Mouse (Mus musculus): ENCODE data around the gene Sh2d7. TPM values are rescaled to one million over a fixed set of nuclear protein-coding genes. Genes with fewer than 3 reads are reported as not detected.
"Not testable (repeated sequence)": the region's sequence is repeated elsewhere in the genome, so short reads cannot be mapped to it uniquely, and the experiment has no call there.

The Sh2d7 gene
- total RNA-seq, 2 experiments from 2014 or later = not detected

DNA sequence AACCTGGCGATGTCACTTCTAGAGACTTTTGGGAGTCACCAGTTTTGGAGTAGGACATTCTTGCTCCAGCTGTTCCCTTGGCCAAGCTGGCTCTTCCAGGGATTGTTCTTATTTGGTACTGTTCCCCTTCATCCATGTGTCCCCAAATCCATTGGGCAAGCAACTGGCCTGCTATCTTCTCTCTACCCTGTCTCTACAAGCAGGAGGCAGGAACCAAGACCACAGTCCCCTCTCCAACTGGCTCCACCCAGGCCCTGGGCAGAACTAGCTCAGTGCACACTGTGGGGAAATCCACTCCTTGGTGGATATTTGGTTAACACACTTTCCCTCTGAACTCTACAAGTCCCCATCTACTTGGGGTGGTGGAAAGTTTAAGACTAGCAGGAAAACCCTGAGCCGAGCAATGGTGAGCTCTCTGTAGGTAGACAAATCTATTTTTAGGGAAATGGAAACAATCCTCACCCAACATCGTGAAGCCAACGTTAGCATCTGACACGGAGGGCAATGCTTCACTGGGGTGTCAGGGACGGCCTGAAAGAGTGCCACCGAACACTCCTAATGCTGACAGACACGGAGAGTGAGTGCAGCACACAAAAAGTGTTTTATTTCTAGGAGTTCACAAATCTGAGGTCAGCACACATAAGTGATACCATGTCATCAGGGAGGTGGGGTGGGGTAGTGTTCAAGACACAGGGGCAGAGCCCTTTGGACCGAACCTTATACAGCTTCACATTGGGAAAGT is 5.6 kb downstream of the Sh2d7 start:
- intact Hi-C loops (cut with DNase I) = no loop called here

DNA sequence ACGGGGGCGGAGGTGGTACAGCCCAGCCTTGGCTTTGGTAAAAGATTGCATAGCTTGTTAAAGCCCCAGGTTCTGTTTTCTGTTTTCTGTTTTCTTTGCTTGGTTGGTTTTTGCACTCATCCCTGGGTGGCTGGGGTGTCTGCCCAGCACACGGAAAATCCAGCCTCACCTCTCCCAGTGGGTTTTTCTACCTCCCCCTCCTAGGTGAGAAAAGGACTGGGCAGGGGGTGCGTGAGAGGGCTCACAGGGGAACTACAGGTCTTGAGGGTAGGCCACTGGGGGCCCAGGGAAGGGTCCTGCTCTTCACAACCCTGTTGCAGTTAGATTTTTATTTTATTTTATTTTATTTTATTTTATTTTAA is 6.2 kb downstream of the Sh2d7 start:
- DNase-seq = no peak
- intact Hi-C loops (cut with DNase I) = no loop called here

More for the DNA sequence above, 5.6 kb downstream of the Sh2d7 start:
- DNase-seq = no peak

DNA sequence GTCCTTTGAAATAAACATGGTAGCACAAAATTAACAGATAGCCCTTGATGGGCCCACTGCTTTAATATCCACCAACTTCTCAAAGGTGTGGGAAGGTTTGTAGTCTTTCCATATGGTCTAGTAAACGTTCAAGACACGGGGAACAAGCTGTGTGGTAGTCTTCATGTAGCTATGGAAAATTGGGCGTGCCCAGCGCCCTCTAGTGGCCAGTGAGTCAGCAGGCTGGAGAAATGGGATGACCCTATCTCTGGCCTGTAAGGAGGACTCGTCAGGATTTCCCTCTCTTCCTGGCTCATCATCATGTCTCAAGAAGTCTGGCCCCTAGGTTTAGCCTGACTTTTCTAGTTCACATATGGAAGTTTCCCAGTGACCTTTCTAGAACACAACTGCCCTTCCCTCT is 8.8 kb downstream of the Sh2d7 start:
- peak; percentile 65 to 70 for DNase-seq
- intact Hi-C loops (cut with DNase I) = loop anchor here (2.0 kb wide), 1 partner anchor 109 kb away; no protein-coding TSS in a partner anchor

DNA sequence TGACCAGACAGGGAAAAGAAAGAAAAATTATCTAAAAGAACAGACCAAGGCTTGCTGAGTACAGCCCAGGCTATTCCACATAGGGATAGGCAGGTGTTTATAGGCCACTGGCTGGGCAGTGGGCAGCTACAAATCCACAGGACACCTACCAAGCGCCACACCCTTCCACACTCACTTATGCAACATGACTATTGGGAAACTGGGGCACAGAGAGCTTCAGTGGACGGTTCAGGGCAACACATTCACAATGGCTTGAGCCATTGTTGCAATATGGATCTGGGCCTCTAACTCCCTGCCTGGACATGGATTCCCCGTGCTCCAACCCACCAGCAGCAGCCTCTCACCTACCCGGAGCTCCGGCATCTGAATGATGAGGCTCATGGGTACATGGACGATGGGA is 10.6 kb downstream of the Sh2d7 start:
- intact Hi-C loops (cut with DNase I) = no loop called here
- DNase-seq = no peak

DNA sequence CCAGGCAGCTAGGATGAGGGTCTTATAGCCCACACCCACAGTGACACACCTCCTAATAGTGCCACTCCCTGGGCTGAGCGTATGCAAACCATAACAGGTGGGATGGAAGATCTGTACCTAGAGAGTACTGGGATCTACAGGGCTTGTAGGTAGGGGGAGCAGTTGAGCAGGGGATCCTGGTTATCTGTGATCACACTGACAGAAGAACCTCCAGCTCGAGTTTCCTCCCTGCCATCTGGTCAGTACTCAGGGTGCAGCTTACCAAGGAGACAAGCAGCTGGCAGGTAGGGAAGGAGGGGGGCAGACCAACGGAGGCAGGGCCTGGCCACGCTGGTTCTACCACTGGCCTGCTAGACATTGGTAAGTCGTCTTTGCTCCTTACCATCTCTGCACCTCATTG is 13.6 kb downstream of the Sh2d7 start:
- peak in 1 of 2 experiments; percentile 12 for DNase-seq
- intact Hi-C loops (cut with DNase I) = no loop called here

DNA sequence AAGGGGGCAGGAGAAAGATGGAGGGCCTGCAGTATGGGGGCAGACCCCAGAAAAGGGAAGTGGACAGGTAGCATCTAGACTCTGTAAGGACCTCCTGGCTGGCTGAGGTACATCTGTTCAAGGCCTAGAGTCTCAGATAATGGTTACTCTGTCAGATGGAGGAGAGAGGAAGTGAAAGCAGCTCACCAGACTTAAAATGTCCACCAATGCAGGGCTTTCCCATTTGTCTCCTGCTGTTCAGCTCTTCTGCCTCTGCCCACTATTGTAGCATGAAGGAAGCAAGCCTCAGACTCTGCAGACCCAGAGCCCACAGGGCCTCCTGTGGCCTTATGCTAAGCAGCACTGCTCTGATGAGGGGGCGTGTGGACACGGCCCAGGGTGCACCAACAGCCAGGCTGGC is 16.3 kb downstream of the Sh2d7 start:
- no peak for DNase-seq
- intact Hi-C loops (cut with DNase I) = no loop called here

DNA sequence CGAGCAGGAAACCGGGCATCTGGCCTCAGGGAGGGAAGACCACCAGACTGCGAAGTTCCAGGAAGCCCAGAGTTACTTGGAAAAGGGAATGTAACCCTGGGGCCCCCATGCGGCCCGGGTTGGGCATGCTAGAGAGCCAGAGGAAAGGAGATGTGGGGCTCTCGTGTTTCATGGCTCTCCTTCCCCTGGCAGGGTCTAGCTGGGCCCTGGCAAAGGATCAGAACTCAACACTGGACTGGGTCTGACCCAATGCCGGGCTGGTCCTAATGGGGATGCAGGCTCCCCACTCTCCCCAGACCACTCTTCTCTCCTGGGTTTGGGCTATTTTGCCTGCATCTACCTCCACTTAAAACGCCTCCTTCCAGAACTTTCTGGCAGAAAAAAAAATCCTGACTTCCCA is 19.9 kb downstream of the Sh2d7 start:
- intact Hi-C loops (cut with DNase I) = no loop called here
- no peak for DNase-seq

DNA sequence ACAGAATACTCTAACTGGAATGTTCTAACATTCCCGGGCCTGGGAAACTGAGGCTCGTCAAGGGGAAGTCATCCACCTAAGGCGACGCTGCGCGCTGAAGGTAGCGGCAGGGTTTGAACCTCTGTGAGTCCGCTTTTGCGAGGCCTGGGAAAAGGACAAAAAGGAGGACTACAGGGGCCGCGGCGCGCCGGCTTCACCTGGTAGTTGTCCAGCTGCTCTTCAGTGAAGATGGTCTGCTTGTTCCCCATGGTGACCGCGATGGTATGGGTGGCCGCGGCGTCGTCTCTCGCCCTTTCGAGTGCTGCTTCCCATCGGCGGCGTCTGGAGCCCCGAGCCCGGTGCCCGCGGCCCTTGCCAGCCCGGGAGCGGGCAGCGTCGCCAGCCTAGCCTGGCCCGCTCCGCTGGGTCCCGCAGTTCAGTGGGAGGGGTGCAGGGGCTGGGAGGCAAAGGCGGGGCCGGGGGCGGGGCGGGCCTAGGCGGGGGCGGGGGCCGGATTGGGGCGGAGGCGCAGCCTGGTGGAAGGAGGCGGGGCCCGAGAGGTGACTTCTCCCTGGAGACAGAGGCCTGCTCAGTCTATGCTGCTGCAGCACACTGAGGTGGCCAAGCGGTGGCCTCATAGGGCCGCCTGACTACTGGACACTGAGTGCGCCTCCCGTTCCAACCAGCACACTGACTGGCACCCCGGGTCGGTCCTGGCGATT is 21.1 kb downstream of the Sh2d7 start, which contains the start of gene Cib2:
Cib2 (minus strand) TSS at position 448 of the 701 bp plus-strand sequence.
- intact Hi-C loops (cut with DNase I) = loop anchor here (5.0 kb wide), 2 partner anchors 47 to 117 kb away; no protein-coding TSS in a partner anchor
- peak; percentile 75 to 81 for DNase-seq

DNA sequence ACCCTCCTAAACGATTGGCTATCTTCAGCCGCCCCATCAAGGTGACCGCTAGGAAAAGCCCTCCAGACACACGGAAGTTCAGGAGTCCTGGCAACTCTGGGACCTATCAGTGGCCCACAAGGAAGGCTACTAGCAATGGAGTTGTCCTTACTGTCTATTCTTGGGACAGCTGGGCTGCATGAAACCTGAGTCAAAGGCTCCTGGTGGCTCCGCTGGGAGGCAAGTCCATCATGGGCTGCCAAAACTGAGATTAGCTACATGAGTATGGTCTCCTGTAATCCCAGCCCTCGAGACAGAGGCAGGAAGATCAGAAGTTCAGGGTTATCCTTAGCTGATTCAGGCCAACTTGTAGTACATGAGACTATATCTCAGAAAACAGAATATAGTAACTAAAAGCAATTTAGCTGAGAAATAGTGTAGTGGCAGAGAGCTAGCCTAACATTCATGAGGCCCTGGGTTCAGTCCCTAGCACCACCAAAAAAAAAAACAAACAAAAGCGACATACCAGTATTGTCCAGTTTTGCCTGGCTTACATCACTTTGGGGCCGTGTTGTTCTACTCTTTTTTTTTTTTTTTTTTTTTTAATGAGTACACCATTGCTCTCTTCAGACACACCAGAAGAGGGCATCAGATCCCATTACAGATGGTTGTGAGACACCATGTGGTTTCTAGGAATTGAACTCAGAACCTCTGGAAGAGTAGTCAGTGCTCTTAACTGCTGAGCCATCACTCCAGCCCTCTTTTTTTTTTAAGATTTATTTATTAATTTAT is 22.2 kb downstream of the Sh2d7 start:
- intact Hi-C loops (cut with DNase I) = loop anchor here (5.0 kb wide), 2 partner anchors 46 to 116 kb away; no protein-coding TSS in a partner anchor
- DNase-seq = no peak

DNA sequence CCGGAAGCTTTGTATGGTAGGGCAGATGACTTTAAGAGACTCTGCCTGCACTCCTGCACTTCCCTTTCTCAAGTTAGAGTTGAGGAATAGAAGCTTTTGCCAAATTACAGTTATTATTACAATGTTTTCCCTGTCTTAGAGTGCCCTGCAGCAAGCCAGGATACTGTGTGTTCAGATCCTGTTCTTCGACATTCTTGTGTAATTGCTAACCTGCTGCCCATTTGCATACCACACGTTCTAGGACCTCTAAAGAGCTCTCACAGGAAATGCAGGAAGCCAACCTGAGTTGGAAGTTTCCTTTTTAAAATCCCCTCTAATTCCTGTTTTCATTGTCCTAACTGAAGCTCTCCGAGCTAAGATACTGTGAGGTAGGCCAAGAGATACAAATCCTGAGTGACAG is 28.2 kb downstream of the Sh2d7 start:
- DNase-seq = no peak
- intact Hi-C loops (cut with DNase I) = no loop called here

DNA sequence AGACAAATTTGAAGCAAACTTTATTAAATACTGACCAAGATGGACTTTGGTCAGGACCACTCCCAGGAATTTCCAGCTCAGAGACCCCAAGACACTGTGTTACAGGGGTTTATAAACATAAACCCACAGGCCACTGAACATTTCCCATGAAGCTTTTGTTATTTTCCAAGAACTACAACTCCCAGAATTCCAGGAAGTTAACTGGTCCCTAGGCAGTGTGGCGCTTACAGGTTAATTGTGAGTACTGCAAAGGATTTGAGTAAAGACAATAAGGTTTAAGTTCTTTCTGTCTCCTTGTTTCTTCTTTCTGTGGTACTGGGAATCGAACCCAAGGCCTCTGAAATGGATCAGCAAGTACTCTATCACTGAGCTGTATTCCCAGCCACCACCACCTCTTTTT is 29.9 kb downstream of the Sh2d7 start:
- no peak for DNase-seq

DNA sequence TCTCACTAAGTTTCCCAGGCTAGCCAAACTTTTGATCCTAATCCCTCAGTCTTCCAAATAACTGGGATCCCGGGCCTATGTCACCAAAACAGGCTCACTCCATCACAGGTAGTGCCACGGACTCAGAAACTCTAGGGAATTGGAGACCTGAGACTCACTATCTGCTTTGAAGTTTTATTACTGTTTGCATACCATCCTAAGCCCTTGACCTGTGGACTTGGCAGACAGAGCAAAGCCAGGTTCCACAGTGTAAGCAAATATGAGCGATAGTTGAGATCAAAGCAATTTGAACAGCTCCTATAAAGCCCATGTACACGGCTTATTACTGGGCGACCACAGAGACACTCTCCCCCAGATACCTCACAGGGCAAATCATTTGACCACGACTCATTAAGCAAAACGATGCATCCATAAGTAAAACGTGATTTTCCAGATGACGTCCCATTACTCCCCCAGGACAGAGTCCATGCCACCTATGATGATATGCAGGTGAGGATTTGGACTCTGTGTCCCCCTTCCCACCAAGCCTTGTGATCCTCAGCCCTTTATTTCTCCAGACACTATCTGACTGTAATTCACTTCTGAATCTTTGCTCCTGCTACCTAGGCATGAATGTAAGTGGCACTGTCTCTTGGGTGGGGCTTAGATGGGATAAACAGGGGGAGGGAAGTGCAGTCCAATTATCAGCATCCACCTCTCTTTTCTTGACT is 32.5 kb downstream of the Sh2d7 start:
- intact Hi-C loops (cut with DNase I) = no loop called here
- DNase-seq = no peak

More for the DNA sequence above, 29.9 kb downstream of the Sh2d7 start:
- intact Hi-C loops (cut with DNase I) = no loop called here

DNA sequence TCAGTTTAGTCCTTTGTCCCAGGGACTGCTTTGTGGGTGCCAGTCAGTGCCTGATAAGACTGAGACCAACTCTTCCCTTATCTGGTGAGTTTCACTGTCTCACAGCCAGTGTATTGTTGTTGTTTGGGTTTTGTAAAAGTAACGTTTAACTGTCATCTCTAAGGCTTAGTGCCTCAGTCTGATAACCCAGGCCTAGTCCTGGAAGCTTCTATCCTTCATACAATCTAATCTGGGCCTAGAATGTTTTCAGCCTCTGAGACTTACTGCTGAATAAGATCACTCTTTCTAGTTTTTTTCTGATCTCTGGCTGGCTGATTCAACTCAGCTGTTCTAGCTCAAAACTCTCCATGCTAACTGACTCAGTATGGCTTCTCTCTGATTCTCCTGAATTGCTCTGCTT is 44.9 kb downstream of the Sh2d7 start:
- intact Hi-C loops (cut with DNase I) = no loop called here
- no peak for DNase-seq

DNA sequence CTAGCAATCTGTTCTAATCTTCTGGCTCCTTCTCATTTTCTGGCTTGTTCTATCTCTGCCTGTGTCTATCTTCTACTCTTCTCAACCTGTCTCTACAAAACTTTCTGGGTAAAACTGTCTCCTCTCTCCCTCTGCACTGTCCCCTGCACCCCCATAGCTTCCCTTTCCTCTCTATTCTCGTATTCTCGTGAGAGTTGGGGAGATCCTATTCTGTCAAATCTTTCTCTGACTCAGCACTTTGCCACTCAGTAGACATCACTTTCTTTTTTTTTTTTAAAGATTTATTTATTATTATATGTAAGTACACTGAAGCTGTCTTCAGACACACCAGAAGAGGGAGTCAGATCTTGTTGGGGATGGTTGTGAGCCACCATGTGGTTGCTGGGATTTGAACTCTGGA is 45.3 kb downstream of the Sh2d7 start:
- intact Hi-C loops (cut with DNase I); DNase-seq: not testable (repeated sequence)

DNA sequence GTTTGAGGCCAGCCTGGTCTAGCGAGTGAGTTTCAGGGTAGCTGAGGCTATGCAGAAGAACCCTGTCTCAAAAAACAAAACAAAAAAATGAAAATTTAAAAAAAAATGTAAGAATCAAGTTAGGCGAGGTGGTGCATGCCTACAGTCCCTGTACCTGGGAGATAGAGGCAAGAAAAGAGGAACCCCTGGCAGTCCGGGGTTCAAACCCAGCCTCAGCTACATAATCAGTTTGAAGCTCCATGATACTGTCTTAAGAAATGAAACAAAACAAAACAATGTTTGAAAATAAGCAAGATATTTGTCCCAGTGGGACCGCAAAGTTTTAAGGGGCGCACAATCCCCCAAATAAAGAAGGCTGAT is 47.0 kb downstream of the Sh2d7 start:
- intact Hi-C loops (cut with DNase I) = no loop called here
- DNase-seq = no peak

DNA sequence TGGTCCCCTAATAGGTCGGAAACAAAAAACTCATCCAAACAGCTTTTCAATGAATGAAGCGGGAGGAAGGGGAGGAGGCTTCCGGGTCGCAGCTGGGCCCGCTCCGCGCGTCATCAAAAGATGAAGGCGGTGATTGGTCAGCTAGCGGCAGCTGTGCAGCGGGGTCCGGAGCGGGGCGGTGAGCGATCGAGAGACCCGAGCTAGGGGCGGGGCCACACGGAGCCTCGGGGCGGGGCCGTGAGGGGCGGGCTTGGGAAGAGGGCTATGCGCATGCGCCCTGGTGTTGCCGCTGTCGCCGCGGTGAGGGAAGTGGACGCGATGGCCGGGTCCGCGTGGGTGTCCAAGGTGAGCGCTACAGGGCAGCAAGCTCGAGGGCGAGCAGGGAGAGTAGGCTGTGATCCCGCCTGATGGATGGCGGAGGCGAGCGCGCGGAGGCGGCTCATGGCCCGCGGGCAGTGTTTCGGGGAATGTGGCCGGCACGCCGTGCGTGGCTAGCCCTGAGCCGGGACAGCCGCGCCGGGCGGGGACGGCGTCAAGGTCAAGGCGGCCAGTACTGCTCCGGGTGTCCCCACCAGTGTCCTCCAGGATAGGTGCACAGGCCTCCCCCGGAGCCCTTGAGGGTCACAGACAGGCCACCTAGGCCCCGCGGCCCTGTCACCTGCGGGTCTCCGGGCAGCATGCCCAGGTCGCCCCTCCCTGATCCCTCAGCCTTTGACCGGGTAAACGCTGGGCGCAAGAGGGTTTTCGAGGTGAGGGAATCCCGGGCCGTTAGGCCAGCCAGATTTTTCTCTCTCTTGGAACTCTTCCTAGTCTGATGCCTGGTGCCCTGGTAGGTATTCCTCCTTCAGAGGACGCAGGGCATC is 47.6 kb downstream of the Sh2d7 start, which contains the start of gene Idh3a:
Idh3a (plus strand) TSS at position 136 of the 863 bp plus-strand sequence.
- DNase-seq = peak; percentile 99
- intact Hi-C loops (cut with DNase I) = no loop called here

DNA sequence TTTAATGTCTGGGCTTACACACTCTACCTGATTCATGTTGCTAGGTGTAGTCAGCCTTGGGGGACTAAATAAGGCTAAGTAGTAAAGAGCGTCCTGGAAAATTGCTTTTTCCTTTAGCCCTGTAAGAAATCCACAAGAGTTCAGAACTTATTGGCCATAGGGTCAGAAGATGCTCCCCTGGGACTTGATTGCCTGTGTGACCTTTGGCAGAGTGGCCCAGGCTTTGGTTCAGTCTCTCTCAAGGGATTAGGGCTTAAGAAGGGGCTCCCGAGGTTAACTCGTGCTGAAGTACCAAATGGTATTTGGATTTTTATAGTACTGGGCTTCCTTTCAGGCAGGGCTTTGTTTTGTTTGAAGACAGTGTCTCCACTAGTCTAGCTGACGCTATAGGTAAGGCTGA is 49.1 kb downstream of the Sh2d7 start:
- no peak for DNase-seq
- intact Hi-C loops (cut with DNase I) = no loop called here

DNA sequence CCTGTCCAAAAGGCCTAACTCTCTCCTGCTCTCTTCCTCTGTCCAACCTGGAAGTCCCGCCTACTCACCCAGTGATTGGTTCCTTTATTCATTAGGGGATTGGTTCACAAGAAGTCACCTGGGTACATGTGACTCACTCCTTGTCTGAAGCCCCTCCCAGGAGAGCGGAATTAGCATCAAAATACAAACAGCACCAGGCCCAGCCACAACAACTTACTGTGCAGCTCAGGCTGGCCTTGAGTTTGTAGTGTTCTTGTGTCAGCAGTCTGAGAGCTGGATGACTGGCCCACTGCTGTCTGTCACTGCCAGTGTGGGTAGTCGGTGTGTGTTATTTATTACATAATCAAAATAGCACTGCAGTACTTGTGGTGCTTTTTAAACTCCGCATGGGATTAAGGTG is 54.9 kb downstream of the Sh2d7 start:
- DNase-seq; intact Hi-C loops (cut with DNase I): not testable (repeated sequence)

Measured in heart, postnatal 14 days (tissue).